Mouse (Mus musculus) cerebellum, adult 2 months (tissue): Measurements from ENCODE around the gene Slc25a25. TPM values are rescaled to one million over a fixed set of nuclear protein-coding genes. Genes with fewer than 3 reads are reported as not detected.

ENCODE experiments used
- DNase-seq, 2 experiments: peaks; one replicate each; pipeline ENCODE4 v3.0.0; 2021
- H3K27ac ChIP-seq: fragments of 200-500 bp; 2 replicates; pipeline ENCODE4 v1.5.1; 2012; ENCODE audit warnings: low read length, control low read depth, inconsistent platforms; ENCODE audit not compliant: insufficient read depth
- H3K27me3 ChIP-seq: fragments of 200-500 bp; 2 replicates; pipeline ENCODE4 v1.6.1; 2012; ENCODE audit warnings: inconsistent platforms, mild to moderate bottlenecking, low read length, moderate library complexity; ENCODE audit not compliant: control insufficient read depth, insufficient read depth
- H3K4me1 ChIP-seq: fragments of 200-500 bp; 2 replicates; pipeline ENCODE4 v1.6.1; 2011; ENCODE audit warnings: low read length; ENCODE audit not compliant: control insufficient read depth, insufficient read depth
- H3K4me3 ChIP-seq: fragments of 200-500 bp; replicated peaks from 2 replicates; pipeline ENCODE3; 2011; ENCODE audit warnings: mild to moderate bottlenecking, low read depth, low read length, control low read depth; ENCODE audit not compliant: insufficient read depth
- CTCF ChIP-seq: fragments of 200-500 bp; IDR thresholded peaks from 2 replicates; pipeline ENCODE4 v1.5.1; 2011; ENCODE audit warnings: low read depth, mild to moderate bottlenecking, control low read depth, low read length, moderate library complexity, borderline replicate concordance; ENCODE audit not compliant: insufficient read depth
- POLR2A ChIP-seq: fragments of 200-500 bp; IDR thresholded peaks from 2 replicates; pipeline ENCODE4 v1.6.1; 2011; ENCODE audit warnings: low read length, control low read depth, borderline replicate concordance; ENCODE audit not compliant: insufficient read depth
- WGBS: fragments of 180-500 bp; shearing (Covaris S2); methylation state at CpG from one replicate; pipeline ENCODE4 v1.1.7; 2018; 5-methylcytosine and 5-hydroxymethylcytosine counted together
- polyA plus RNA-seq: library from polyadenylated mRNA; depleted of rRNA; stranded (reverse); fragments of >200 nt; gene quantifications from 2 replicates; pipeline ENCODE4 v1.2.3, GENCODE M21; 2012

The Slc25a25 gene
- polyA plus RNA-seq, 1 experiment, result 76.2 TPM

DNA sequence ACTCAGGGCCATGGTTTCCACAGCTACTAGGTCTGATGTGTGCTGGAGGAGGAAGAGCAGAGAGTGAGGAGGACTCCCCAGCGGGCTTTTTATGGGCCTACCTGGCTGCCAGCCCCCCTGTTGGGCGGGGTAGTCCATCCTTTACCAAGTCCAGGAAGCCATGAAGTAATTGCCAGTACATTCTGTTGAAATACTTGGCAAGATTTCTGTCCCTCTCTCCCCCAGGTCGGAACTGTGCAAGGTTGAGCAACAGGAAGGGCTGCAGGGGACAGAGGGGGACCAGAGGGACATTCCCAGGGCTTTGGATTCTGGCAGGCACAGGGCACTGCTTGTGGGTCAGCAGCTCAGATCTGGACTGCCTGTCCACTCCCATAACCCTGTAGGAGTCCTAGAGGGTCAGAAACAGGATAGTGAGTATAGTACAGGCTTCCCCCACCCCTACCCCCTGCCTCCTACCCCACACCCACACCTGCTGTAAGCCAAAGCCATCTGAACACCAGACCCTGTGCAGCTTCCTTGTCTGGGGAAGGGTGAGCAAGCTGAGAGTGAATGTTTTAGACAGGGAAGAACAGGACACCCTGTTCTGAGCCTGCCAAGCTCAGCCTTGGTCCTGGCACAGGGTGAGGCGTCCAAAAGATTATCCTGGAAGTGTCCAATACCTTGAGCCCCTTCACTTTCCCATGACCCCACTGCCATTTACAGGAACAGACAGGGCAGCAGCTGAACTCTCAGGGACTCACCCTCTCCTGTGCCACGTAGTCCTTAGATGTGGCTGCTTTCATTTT, 63.3 kb downstream of the Slc25a25 start, which contains the start of gene Lcn2:
TSS of gene Lcn2 (minus strand) at position 547 of the 785 bp plus-strand sequence.
- Histone ChIP-seq H3K27me3 (no peaks in the 10 kb centered on the region), H3K27ac (no peak within 1 kb of the TSS), H3K4me3 (no peak within 1 kb of the TSS), H3K4me1 (no peaks in the 10 kb centered on the region)
- TF ChIP-seq POLR2A (no peak), CTCF (no peak)
- no peak for DNase-seq
- WGBS, result 59% methylated on average over 5 of the region's 5 CpGs

DNA sequence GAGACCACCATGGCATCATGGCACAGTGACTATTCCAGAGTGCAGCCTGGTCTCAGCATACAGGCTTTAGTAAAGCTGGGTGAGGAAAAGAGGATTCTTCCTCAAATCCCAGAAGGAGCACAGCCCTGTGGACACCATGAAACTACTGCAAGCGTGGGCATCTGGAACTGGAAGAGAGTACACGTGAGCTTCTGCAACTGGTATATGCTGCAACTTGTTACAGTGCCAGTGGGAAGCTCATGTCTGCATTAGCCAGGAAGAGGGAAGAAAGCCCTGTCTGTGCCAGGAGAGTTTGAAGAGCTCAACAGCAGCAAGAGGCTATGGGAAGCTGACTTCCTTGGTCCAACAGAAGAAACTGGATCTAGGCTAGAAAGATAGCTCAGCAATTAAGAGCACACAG, 68.6 kb downstream of the Slc25a25 start:
- Histone ChIP-seq H3K27me3 (no peaks in the 10 kb centered on the region), H3K4me3 (no peak overlapping the region), H3K4me1 (peaks cover 4% of the 10 kb centered on the region; the same call in 1 of the 2 replicates), H3K27ac (no peak overlapping the region)
- no peak for TF ChIP-seq POLR2A
- no peak for TF ChIP-seq CTCF
- DNase-seq, result no peak
- WGBS, result 69% methylated on average over 2 of the region's 2 CpGs

DNA sequence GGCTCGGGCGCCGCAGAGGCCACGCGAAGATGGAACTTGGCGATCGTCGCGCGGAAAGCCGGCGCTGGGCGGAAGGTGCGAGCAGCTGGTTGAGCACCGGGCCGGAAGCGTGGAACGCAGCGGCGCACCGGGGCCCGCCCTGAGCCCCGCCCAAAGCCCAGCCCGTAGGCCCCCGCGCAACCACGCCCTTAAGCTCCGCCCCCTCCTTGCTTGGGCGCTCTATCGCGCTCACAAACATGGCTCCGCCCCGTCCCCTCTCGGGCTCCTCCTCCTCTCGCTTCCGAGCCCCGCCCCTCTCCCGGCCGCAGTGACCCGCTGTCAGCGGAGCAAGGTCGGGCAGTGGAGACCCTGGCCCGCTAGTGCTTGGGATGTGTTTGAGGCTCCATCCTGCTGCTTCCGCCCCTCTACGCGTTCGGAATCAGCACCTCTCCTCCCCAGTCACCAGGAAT, 69.4 kb downstream of the Slc25a25 start, which contains the start of gene 1110008P14Rik:
TSS of gene 1110008P14Rik (minus strand) at position 164 of the 449 bp plus-strand sequence.
- H3K4me3 ChIP-seq, result peak within 1 kb of the TSS; percentile 74
- peaks cover 4% of the 10 kb centered on the region; the same call in 1 of the 2 replicates for H3K4me1 ChIP-seq
- under 1% methylated on average over 47 of the region's 47 CpGs for WGBS
- DNase-seq, result peak; percentile 95 to 96
- H3K27me3 ChIP-seq, result no peaks in the 10 kb centered on the region
- TF ChIP-seq POLR2A, result peak; percentile 69
- TF ChIP-seq CTCF, result no peak
- H3K27ac ChIP-seq, result peak within 1 kb of the TSS; percentile 40

DNA sequence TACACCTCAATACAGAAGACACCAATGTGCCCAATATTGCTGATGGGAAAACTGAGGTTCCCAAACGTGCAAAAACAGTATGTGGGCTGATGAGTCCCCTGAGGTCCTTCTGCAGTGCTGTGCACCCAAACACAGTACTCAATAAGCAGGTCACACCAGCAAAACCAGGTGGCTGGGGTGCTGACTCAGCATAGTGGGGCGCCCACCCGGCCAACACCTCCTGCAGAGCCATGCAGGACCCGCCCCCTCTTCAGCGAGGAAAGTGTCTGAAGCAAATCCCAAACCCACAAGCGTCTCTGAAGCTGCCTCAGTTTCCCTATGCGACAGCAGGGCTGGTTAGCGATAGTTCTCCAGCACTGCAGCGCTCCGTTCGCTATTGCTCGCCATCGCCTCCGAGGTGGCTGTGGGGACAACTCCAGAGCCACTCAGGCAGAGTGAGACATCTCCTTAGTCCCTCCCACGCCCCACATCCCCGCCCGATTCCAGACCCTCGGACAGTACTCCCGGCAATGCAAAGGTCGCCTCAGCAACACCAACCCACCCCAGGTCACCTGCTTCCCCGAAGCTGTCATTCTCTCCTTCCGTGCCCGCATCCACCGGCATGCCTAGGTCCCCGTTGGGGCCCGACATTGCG, 70.0 kb downstream of the Slc25a25 start:
- under 1% methylated on average over 27 of the region's 27 CpGs for WGBS
- Histone ChIP-seq H3K27me3 (no peaks in the 10 kb centered on the region), H3K4me3 (peak overlapping the region; percentile 74), H3K27ac (0 out of 2 replicates have a peak overlapping the region, but pooled peaks have one; percentile 0), H3K4me1 (peaks cover 4% of the 10 kb centered on the region; the same call in 1 of the 2 replicates)
- no peak for DNase-seq
- TF ChIP-seq CTCF (no peak), POLR2A (no peak)

DNA sequence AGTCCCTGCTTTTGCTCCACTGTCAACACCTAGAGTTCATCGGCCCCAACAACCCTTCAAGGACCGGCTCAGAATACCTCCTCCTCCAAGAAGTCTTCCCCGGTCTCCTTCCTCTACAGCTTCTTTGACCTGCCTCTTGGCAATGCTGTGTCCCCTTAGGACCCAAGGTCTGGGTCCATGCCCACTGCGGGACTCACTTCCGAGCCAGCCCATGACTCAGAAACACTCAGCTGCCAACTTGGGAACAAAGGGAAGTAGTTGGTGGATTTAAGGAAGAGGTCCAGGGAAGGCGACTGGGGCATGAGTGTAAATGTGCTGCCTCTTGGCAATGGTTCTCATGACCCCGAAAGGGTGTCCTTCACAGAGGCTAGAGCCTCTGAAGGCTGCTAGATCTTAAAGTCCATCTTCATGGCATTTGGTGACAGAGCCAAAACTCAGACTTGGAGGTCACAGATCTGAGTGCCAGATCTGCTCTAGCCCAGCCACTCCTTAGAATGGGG, 71.2 kb downstream of the Slc25a25 start:
- no peaks in the 10 kb centered on the region for H3K27me3 ChIP-seq

DNA sequence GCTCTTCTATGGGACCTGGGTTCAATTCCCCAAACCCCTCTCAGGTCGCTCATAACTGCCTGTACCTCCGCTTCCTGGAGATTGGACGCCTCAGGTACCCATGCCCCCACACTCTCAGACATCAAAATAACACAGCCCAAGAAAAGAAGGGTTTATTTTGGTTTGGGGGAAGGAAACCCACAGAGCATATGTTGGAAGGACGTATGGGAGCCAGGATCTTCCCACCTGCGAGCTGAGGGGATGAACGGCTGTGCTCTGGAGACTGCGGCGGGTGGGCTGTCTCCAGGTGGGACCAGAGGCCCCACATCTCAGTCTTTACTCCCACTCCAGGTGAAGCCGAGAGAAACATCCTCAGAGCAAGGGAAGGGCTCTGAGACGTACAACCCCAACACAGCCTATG, 74.3 kb downstream of the Slc25a25 start:
- peaks cover 4% of the 10 kb centered on the region; the same call in 1 of the 2 replicates for H3K4me1 ChIP-seq
- WGBS, result 89% methylated on average over 10 of the region's 10 CpGs
- no peak overlapping the region for H3K4me3 ChIP-seq
- TF ChIP-seq CTCF (no peak), POLR2A (no peak)
- H3K27me3 ChIP-seq, result no peaks in the 10 kb centered on the region
- DNase-seq, result no peak
- H3K27ac ChIP-seq, result no peak overlapping the region

More for the DNA sequence above, 71.2 kb downstream of the Slc25a25 start:
- TF ChIP-seq POLR2A (no peak), CTCF (no peak)
- Histone ChIP-seq H3K4me3 (no peak overlapping the region), H3K27ac (no peak overlapping the region), H3K4me1 (peaks cover 4% of the 10 kb centered on the region; the same call in 1 of the 2 replicates)
- 50% methylated on average over 7 of the region's 7 CpGs for WGBS
- DNase-seq, result peak in 1 of 2 experiments; percentile 31

DNA sequence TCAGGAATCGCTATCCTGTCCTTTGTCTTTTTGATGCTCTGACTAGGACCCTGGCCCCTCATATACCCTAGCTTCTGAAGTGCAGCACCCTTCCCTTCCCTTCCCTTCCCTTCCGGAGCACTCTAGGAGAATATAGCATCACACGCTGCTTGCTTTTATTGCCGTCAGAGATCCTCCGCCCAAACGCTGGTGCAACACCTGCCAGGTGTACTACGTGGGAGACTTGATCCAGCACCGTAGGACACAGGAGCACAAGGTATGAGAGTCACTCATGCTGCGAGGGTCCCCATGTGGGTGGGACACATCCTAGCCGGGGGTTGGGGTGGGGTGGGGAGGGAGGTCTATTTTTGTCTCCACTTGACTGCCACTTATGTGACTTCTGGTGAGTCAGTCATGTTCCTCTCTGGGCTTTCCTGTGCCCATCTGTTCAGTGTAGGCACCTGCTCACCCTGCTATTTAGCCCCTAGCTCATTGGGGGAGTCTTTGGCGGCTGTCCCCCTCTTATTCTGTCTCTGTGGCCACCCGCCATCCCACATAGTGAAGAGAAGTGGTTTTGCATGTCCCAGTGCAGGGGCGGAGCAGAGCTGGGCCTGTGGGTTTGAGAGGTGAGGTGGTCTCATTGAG, 75.8 kb downstream of the Slc25a25 start:
- TF ChIP-seq CTCF, result no peak
- Histone ChIP-seq H3K4me1 (peaks cover 1% of the 10 kb centered on the region; the same call in 1 of the 2 replicates), H3K27me3 (no peaks in the 10 kb centered on the region), H3K27ac (no peak overlapping the region), H3K4me3 (no peak overlapping the region)
- DNase-seq, result no peak
- WGBS, result 86% methylated on average over 13 of the region's 13 CpGs
